Mouse (Mus musculus): ENCODE measurements around the gene Fgf11. TPM values are rescaled to one million over a fixed set of nuclear protein-coding genes. Genes with fewer than 3 reads are reported as not detected.
A peak's percentile ranks its signal among the peaks of the same experiment; 100 is the strongest.

Fgf11 gene
- polyA plus RNA-seq, 1 experiment, result 17.3 TPM

- Histone ChIP-seq H3K27ac (ENCODE audit: insufficient read depth, low read length) (no peak within 1 kb of the TSS), H3K4me1 (ENCODE audit: control insufficient read depth, insufficient read depth, low read length) (no peaks in the 10 kb centered on the region; the same call in 1 of the 2 replicates), H3K4me3 (ENCODE audit: insufficient read depth, low read length) (peak within 1 kb of the TSS; percentile 36)
- no peak for TF ChIP-seq CTCF (IDR thresholded peaks at IDR 0.05; ENCODE audit: extremely low read depth, insufficient read depth, low read length)
- no peak for TF ChIP-seq POLR2A (IDR thresholded peaks at IDR 0.05; ENCODE audit: extremely low read depth, insufficient read depth, low read length)
Observed at GRCm38 (mm10) chr11:69795168-69795982, 6.3 kb downstream of the Fgf11 start, which contains the start of gene Chrnb1. Gene Chrnb1, minus strand, starts transcription at chr11:69795943.

- TF ChIP-seq CTCF (IDR thresholded peaks at IDR 0.05; ENCODE audit: extremely low read depth, insufficient read depth, low read length) (no peak), POLR2A (IDR thresholded peaks at IDR 0.05; ENCODE audit: extremely low read depth, insufficient read depth, low read length) (no peak)
Observed at GRCm38 (mm10) chr11:69793429-69793828, 8.2 kb downstream of the Fgf11 start.

GRCm38 (mm10) chr11:69791420-69791819 lies 10.2 kb downstream of the Fgf11 start:
- H3K4me3 ChIP-seq (ENCODE audit: insufficient read depth, low read length), result no peak overlapping the region
- no peak for TF ChIP-seq CTCF (IDR thresholded peaks at IDR 0.05; ENCODE audit: extremely low read depth, insufficient read depth, low read length)
- TF ChIP-seq POLR2A (IDR thresholded peaks at IDR 0.05; ENCODE audit: extremely low read depth, insufficient read depth, low read length), result no peak
- no peak overlapping the region for H3K27ac ChIP-seq (ENCODE audit: insufficient read depth, low read length)
- no peaks in the 10 kb centered on the region; the same call in 1 of the 2 replicates for H3K4me1 ChIP-seq (ENCODE audit: control insufficient read depth, insufficient read depth, low read length)

More at GRCm38 (mm10) chr11:69793429-69793828, 8.2 kb downstream of the Fgf11 start:
- Histone ChIP-seq H3K4me3 (ENCODE audit: insufficient read depth, low read length) (no peak overlapping the region), H3K27ac (ENCODE audit: insufficient read depth, low read length) (no peak overlapping the region), H3K4me1 (ENCODE audit: control insufficient read depth, insufficient read depth, low read length) (no peaks in the 10 kb centered on the region; the same call in 1 of the 2 replicates)

GRCm38 (mm10) chr11:69789431-69789830 lies 12.2 kb downstream of the Fgf11 start:
- no peaks in the 10 kb centered on the region; the same call in 1 of the 2 replicates for H3K4me1 ChIP-seq (ENCODE audit: control insufficient read depth, insufficient read depth, low read length)
- TF ChIP-seq CTCF (IDR thresholded peaks at IDR 0.05; ENCODE audit: extremely low read depth, insufficient read depth, low read length), result no peak
- no peak for TF ChIP-seq POLR2A (IDR thresholded peaks at IDR 0.05; ENCODE audit: extremely low read depth, insufficient read depth, low read length)
- H3K4me3 ChIP-seq (ENCODE audit: insufficient read depth, low read length), result no peak overlapping the region
- H3K27ac ChIP-seq (ENCODE audit: insufficient read depth, low read length), result no peak overlapping the region

- TF ChIP-seq CTCF (IDR thresholded peaks at IDR 0.05; ENCODE audit: extremely low read depth, insufficient read depth, low read length) (no peak), POLR2A (IDR thresholded peaks at IDR 0.05; ENCODE audit: extremely low read depth, insufficient read depth, low read length) (no peak)
- Histone ChIP-seq H3K4me3 (ENCODE audit: insufficient read depth, low read length) (no peak overlapping the region), H3K27ac (ENCODE audit: insufficient read depth, low read length) (no peak overlapping the region), H3K4me1 (ENCODE audit: control insufficient read depth, insufficient read depth, low read length) (no peaks in the 10 kb centered on the region; the same call in 1 of the 2 replicates)
Observed at GRCm38 (mm10) chr11:69787306-69787705, 14.4 kb downstream of the Fgf11 start.

- no peak overlapping the region for H3K4me3 ChIP-seq (ENCODE audit: insufficient read depth, low read length)
Observed at GRCm38 (mm10) chr11:69784793-69785272, 16.8 kb downstream of the Fgf11 start.

GRCm38 (mm10) chr11:69781828-69782227 lies 19.8 kb downstream of the Fgf11 start:
- no peak overlapping the region for H3K4me3 ChIP-seq (ENCODE audit: insufficient read depth, low read length)
- no peak for TF ChIP-seq POLR2A (IDR thresholded peaks at IDR 0.05; ENCODE audit: extremely low read depth, insufficient read depth, low read length)
- TF ChIP-seq CTCF (IDR thresholded peaks at IDR 0.05; ENCODE audit: extremely low read depth, insufficient read depth, low read length), result no peak
- H3K27ac ChIP-seq (ENCODE audit: insufficient read depth, low read length), result no peak overlapping the region
- no peaks in the 10 kb centered on the region for H3K4me1 ChIP-seq (ENCODE audit: control insufficient read depth, insufficient read depth, low read length)

More at GRCm38 (mm10) chr11:69784793-69785272, 16.8 kb downstream of the Fgf11 start:
- TF ChIP-seq CTCF (IDR thresholded peaks at IDR 0.05; ENCODE audit: extremely low read depth, insufficient read depth, low read length) (no peak), POLR2A (IDR thresholded peaks at IDR 0.05; ENCODE audit: extremely low read depth, insufficient read depth, low read length) (peak; percentile 28; the same call in 1 of the 2 replicates)
- no peak overlapping the region for H3K27ac ChIP-seq (ENCODE audit: insufficient read depth, low read length)
- no peaks in the 10 kb centered on the region for H3K4me1 ChIP-seq (ENCODE audit: control insufficient read depth, insufficient read depth, low read length)

GRCm38 (mm10) chr11:69778985-69779384 lies 22.7 kb downstream of the Fgf11 start:
- no peak for TF ChIP-seq POLR2A (IDR thresholded peaks at IDR 0.05; ENCODE audit: extremely low read depth, insufficient read depth, low read length)
- no peak for TF ChIP-seq CTCF (IDR thresholded peaks at IDR 0.05; ENCODE audit: extremely low read depth, insufficient read depth, low read length)
- H3K4me1 ChIP-seq (ENCODE audit: control insufficient read depth, insufficient read depth, low read length), result no peaks in the 10 kb centered on the region
- no peak overlapping the region for H3K27ac ChIP-seq (ENCODE audit: insufficient read depth, low read length)

GRCm38 (mm10) chr11:69778258-69778982 lies 23.2 kb downstream of the Fgf11 start:
- TF ChIP-seq POLR2A (IDR thresholded peaks at IDR 0.05; ENCODE audit: extremely low read depth, insufficient read depth, low read length) (no peak), CTCF (IDR thresholded peaks at IDR 0.05; ENCODE audit: extremely low read depth, insufficient read depth, low read length) (no peak)
- no peaks in the 10 kb centered on the region for H3K4me1 ChIP-seq (ENCODE audit: control insufficient read depth, insufficient read depth, low read length)
- H3K27ac ChIP-seq (ENCODE audit: insufficient read depth, low read length), result no peak overlapping the region
- H3K4me3 ChIP-seq (ENCODE audit: insufficient read depth, low read length), result no peak overlapping the region

More at GRCm38 (mm10) chr11:69778985-69779384, 22.7 kb downstream of the Fgf11 start:
- no peak overlapping the region for H3K4me3 ChIP-seq (ENCODE audit: insufficient read depth, low read length)
